Mouse (Mus musculus) erythroblast, embryonic 14.5 days (primary cell): Measurements from ENCODE around the gene Gm10577.

Experiments used
- GATA1 ChIP-seq: IDR thresholded peaks from 2 replicates; pipeline ENCODE4 v1.6.1; 2012; ENCODE audit warnings: low read length, inconsistent platforms, mixed read lengths
- TAL1 ChIP-seq: IDR thresholded peaks from 3 replicates; pipeline ENCODE4 v1.6.1; 2012; ENCODE audit warnings: low read length, inconsistent platforms, mixed read lengths

DNA sequence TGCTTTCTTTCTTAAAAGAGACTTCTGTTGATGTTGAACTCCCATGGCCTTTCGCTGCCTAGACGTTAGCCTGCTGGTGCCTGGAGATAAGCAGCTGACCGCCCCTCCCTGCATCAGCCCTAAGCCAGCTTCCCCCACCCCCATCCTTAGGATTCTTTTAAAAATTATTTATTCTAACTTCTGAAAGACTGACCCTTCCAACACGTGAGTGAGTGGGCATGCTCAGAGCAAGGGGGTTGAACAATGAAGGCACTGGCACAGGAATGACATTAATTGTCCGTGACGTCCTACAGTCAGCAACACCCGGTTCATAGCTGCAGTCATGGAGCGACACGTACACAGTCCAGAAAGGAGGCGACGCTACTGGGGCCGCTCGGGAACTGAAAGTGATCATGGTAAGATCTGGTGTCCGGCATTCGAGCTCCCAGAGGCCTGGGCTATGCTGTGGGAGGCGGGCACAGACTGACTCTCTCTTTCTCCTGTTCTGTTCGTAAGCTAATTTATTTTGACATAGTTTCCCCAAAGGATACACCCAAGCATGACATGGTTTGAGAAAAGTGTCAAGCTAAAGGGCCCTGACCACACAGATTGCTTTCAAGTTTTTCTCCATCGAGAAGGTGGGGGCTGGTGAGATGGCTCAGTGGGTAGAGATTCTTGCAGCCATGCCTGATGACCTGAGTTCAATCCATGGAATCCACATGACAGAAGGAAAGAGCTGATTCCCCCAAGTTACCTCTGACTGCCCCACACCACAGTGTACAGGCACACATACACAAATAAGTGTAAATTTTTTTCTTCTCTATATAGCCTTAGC lies 25.8 kb downstream of the Gm10577 start:
- TF ChIP-seq GATA1 (peak; percentile 84), TAL1 (peak; percentile 74)
